ENCODE assay signal across 28 mouse cellular contexts in genomic region chr16:76309280-76309679, GRCm38 (mm10).
DNase-seq lines count a peak whose midpoint lies in the region; ATAC-seq lines count a peak whose summit lies in the region.
"Had no signal": no experiment of that assay in that cellular context is flagged by ENCODE, and none has a peak within 500 bp of the region (broad histone marks: within the 10 kb centered on the region; RNA-seq: fewer than 3 reads in every experiment).

No protein-coding gene starts in this region.

- H3K36me3 ChIP-seq in midbrain, embryonic 15.5 days (replicated peaks) = no peaks in the 10 kb centered on the region
- peaks cover 19% of the 10 kb centered on the region for H3K36me3 ChIP-seq in midbrain, embryonic 10.5 days
- H3K36me3 ChIP-seq in hindbrain, embryonic 11.5 days (ENCODE audit: control insufficient read depth, insufficient read depth, low read length) = no peaks in the 10 kb centered on the region
- H3K36me3 ChIP-seq: midbrain, embryonic 12.5 days; neural tube, embryonic 12.5 days had no signal

- no peaks in the 10 kb centered on the region for H3K27me3 ChIP-seq in midbrain, embryonic 15.5 days (replicated peaks)
- no peaks in the 10 kb centered on the region for H3K27me3 ChIP-seq in midbrain, embryonic 10.5 days (ENCODE audit: low read depth, poor library complexity, severe bottlenecking)
- no peaks in the 10 kb centered on the region for H3K27me3 ChIP-seq in hindbrain, embryonic 11.5 days (ENCODE audit: control insufficient read depth, insufficient read depth, low read length)
- H3K27me3 ChIP-seq: CH12.LX; midbrain, embryonic 12.5 days; neural tube, embryonic 12.5 days had no signal

- DNase-seq in heart, adult 11 months = peak; percentile 68
- no peak for DNase-seq in heart, postnatal 4 days
- no peak for DNase-seq in midbrain, embryonic 10.5 days (ENCODE audit: low spot score)
- DNase-seq in hindbrain, embryonic 11.5 days (ENCODE audit: low spot score) = no peak
- DNase-seq: adrenal gland, adult 8-10 months; cerebellum, adult 11-12 months; gastrocnemius, adult 2 months; gastrocnemius, postnatal 36 days; heart, postnatal 14 days; kidney, adult 2 months; kidney, postnatal 36 days; left cerebral cortex, postnatal 4 days; lung, adult 2 months; lung, postnatal 10 days; right cerebral cortex, adult 18-20 months; spleen, adult 18-20 months; thymus, postnatal 4 days had no signal

- no peak overlapping the region for H3K9ac ChIP-seq in midbrain, embryonic 15.5 days
- no peak overlapping the region for H3K9ac ChIP-seq in hindbrain, embryonic 11.5 days (ENCODE audit: low read depth, low read length)
- H3K9ac ChIP-seq: hindbrain, embryonic 14.5 days; liver, embryonic 14.5 days; midbrain, embryonic 12.5 days; neural tube, embryonic 12.5 days had no signal

- 78% methylated on average over 7 of the region's 7 CpGs for WGBS in midbrain, embryonic 15.5 days
- 92% methylated on average over 7 of the region's 7 CpGs for WGBS in midbrain, embryonic 10.5 days
- 90% methylated on average over 7 of the region's 7 CpGs for WGBS in hindbrain, embryonic 11.5 days

- ATAC-seq in midbrain, embryonic 15.5 days (replicated peaks) = 0 out of 2 replicates have a peak, but pooled peaks have one; percentile 22
- ATAC-seq in granulocyte monocyte progenitor cell, adult 5-6 weeks (replicated peaks; ENCODE audit: poor library complexity, severe bottlenecking) = peak; percentile 65
- ATAC-seq in megakaryocyte progenitor cell, adult 5-6 weeks (replicated peaks; ENCODE audit: poor library complexity) = peak; percentile 24
- ATAC-seq in hindbrain, embryonic 11.5 days (ENCODE audit: low FRiP score) = no peak
- ATAC-seq: forebrain, embryonic 14.5 days had no signal

- no peaks in the 10 kb centered on the region for H3K9me3 ChIP-seq in midbrain, embryonic 15.5 days
- no peaks in the 10 kb centered on the region for H3K9me3 ChIP-seq in midbrain, embryonic 10.5 days (replicated peaks)
- H3K9me3 ChIP-seq in hindbrain, embryonic 11.5 days (ENCODE audit: control insufficient read depth, low read length) = no peaks in the 10 kb centered on the region
- H3K9me3 ChIP-seq: midbrain, embryonic 12.5 days; neural tube, embryonic 12.5 days had no signal

- peaks cover 10% of the 10 kb centered on the region; the same call in 1 of the 2 replicates for H3K4me1 ChIP-seq in midbrain, embryonic 15.5 days
- H3K4me1 ChIP-seq in midbrain, embryonic 10.5 days = peaks cover 23% of the 10 kb centered on the region; the same call in 1 of the 2 replicates
- no peaks in the 10 kb centered on the region for H3K4me1 ChIP-seq in hindbrain, embryonic 11.5 days (replicated peaks; ENCODE audit: control insufficient read depth, insufficient read depth, low read length)

- no peak overlapping the region for H3K27ac ChIP-seq in midbrain, embryonic 15.5 days
- no peak overlapping the region for H3K27ac ChIP-seq in midbrain, embryonic 10.5 days (replicated peaks)
- H3K27ac ChIP-seq in hindbrain, embryonic 11.5 days (ENCODE audit: low read depth, low read length) = no peak overlapping the region
- H3K27ac ChIP-seq: gastrocnemius, adult 2 months; hindbrain, embryonic 14.5 days; layer of hippocampus, adult 2 months; liver, embryonic 14.5 days; macrophage; midbrain, embryonic 12.5 days; neural tube, embryonic 12.5 days had no signal

- no peak overlapping the region for H3K4me3 ChIP-seq in midbrain, embryonic 15.5 days
- H3K4me3 ChIP-seq in midbrain, embryonic 10.5 days = no peak overlapping the region
- no peak overlapping the region for H3K4me3 ChIP-seq in hindbrain, embryonic 11.5 days (ENCODE audit: low read depth, low read length)
- H3K4me3 ChIP-seq: gastrocnemius, adult 2 months; layer of hippocampus, adult 2 months; midbrain, embryonic 12.5 days; neural tube, embryonic 12.5 days had no signal

- no peak overlapping the region for H3K4me2 ChIP-seq in midbrain, embryonic 15.5 days
- no peak overlapping the region for H3K4me2 ChIP-seq in hindbrain, embryonic 11.5 days (replicated peaks; ENCODE audit: low read depth, low read length)
- H3K4me2 ChIP-seq: hindbrain, embryonic 14.5 days; midbrain, embryonic 12.5 days; neural tube, embryonic 12.5 days had no signal
